Mouse (Mus musculus): ENCODE data around the gene Slc41a1. TPM values are rescaled to one million over a fixed set of nuclear protein-coding genes. Genes with fewer than 3 reads are reported as not detected.

Slc41a1 gene
- polyA plus RNA-seq (2012; fragmentation: generic; extraction: Trizol) = 10 to 100 TPM in 1 of 2 experiments, 1 to 10 TPM in 1; 2.0 to 10.4 TPM

GRCm38 (mm10) chr1:131827207-131827786 lies at the start of gene Slc41a1:
Slc41a1 (plus strand) TSS chr1:131827493.

GRCm38 (mm10) chr1:131797202-131797909 lies 29.9 kb upstream of the Slc41a1 start, which contains the start of gene Pm20d1:
Pm20d1 (plus strand) TSS chr1:131797381.

GRCm38 (mm10) chr1:131867093-131867945 lies 40.0 kb downstream of the Slc41a1 start, which contains the start of gene Rab29:
Rab29 (plus strand) TSS chr1:131867224.

Other genes starting within 250 kb of the Slc41a1 start
- gene Avpr1b, start 228.3 kb upstream of the Slc41a1 start, polyA plus RNA-seq (2012; fragmentation: generic; extraction: Trizol) = under 1 TPM in 1 of 2 experiments, not detected in 1; 0.01 TPM
- gene Ctse, start 189.2 kb upstream of the Slc41a1 start, polyA plus RNA-seq (2012; fragmentation: generic; extraction: Trizol) = not detected
- gene Rab7b, start 138.8 kb upstream of the Slc41a1 start, polyA plus RNA-seq (2012; fragmentation: generic; extraction: Trizol) = 10 to 100 TPM in 1 of 2 experiments, 1 to 10 TPM in 1; 4.9 to 18.3 TPM
- not detected for gene Slc26a9, start 83.5 kb upstream of the Slc41a1 start, polyA plus RNA-seq (2012; fragmentation: generic; extraction: Trizol)
- not detected for gene Pm20d1, start 30.1 kb upstream of the Slc41a1 start, polyA plus RNA-seq (2012; fragmentation: generic; extraction: Trizol)
- gene Rab29, start 39.7 kb downstream of the Slc41a1 start, polyA plus RNA-seq (2012; fragmentation: generic; extraction: Trizol) = 1 to 10 TPM; 2.5 to 6.3 TPM
- gene Nucks1, start 83.0 kb downstream of the Slc41a1 start, polyA plus RNA-seq (2012; fragmentation: generic; extraction: Trizol) = 10 to 100 TPM; 14.0 to 26.5 TPM
- gene Slc45a3, start 135.5 kb downstream of the Slc41a1 start, polyA plus RNA-seq (2012; fragmentation: generic; extraction: Trizol) = 1 to 10 TPM in 1 of 2 experiments, under 1 TPM in 1; 0.82 to 2.2 TPM
- gene Elk4, start 180.1 kb downstream of the Slc41a1 start, polyA plus RNA-seq (2012; fragmentation: generic; extraction: Trizol) = 10 to 100 TPM in 1 of 2 experiments, 1 to 10 TPM in 1; 1.8 to 18.2 TPM
- 1 to 10 TPM in 1 of 2 experiments, under 1 TPM in 1; 0.18 to 6.7 TPM for gene Mfsd4a, start 240.6 kb downstream of the Slc41a1 start, polyA plus RNA-seq (2012; fragmentation: generic; extraction: Trizol)